Mouse (Mus musculus): ENCODE data around the gene Zfp638.
A peak's percentile ranks its signal among the peaks of the same experiment; 100 is the strongest.

The Zfp638 gene

GRCm38 (mm10) chr6:83890281-83891015, 23.5 kb downstream of the Zfp638 start:
- no peak for DNase-seq (ENCODE audit: low spot score)

- DNase-seq (ENCODE audit: low spot score): no peak
Observed at GRCm38 (mm10) chr6:83891251-83891650, 24.3 kb downstream of the Zfp638 start.

GRCm38 (mm10) chr6:83891687-83892086, 24.8 kb downstream of the Zfp638 start:
- no peak for DNase-seq (ENCODE audit: low spot score)

GRCm38 (mm10) chr6:83893086-83893485, 26.2 kb downstream of the Zfp638 start:
- DNase-seq (ENCODE audit: low spot score): no peak

- DNase-seq (ENCODE audit: low spot score): no peak
Observed at GRCm38 (mm10) chr6:83893584-83893983, 26.7 kb downstream of the Zfp638 start.

- DNase-seq (ENCODE audit: low spot score): no peak
Observed at GRCm38 (mm10) chr6:83899142-83899541, 32.2 kb downstream of the Zfp638 start.

- DNase-seq (ENCODE audit: low spot score): no peak
Observed at GRCm38 (mm10) chr6:83905276-83905675, 38.4 kb downstream of the Zfp638 start.

GRCm38 (mm10) chr6:83906659-83907058, 39.8 kb downstream of the Zfp638 start:
- DNase-seq (ENCODE audit: low spot score): no peak

- no peak for DNase-seq (ENCODE audit: low spot score)
Observed at GRCm38 (mm10) chr6:83908386-83908785, 41.5 kb downstream of the Zfp638 start.

- DNase-seq (ENCODE audit: low spot score): no peak
Observed at GRCm38 (mm10) chr6:83913710-83914109, 46.8 kb downstream of the Zfp638 start.

GRCm38 (mm10) chr6:83914183-83914719, 47.3 kb downstream of the Zfp638 start:
- DNase-seq (ENCODE audit: low spot score): peak; percentile 97

- DNase-seq (ENCODE audit: low spot score): no peak
Observed at GRCm38 (mm10) chr6:83914720-83915271, 47.9 kb downstream of the Zfp638 start.

GRCm38 (mm10) chr6:83927418-83927817, 60.5 kb downstream of the Zfp638 start:
- peak; percentile 10 for DNase-seq (ENCODE audit: low spot score)

GRCm38 (mm10) chr6:83928225-83928624, 61.3 kb downstream of the Zfp638 start:
- no peak for DNase-seq (ENCODE audit: low spot score)

- no peak for DNase-seq (ENCODE audit: low spot score)
Observed at GRCm38 (mm10) chr6:83939492-83939891, 72.6 kb downstream of the Zfp638 start.

GRCm38 (mm10) chr6:83942806-83943205, 75.9 kb downstream of the Zfp638 start:
- DNase-seq (ENCODE audit: low spot score): no peak

GRCm38 (mm10) chr6:83953603-83954002, 86.7 kb downstream of the Zfp638 start:
- no peak for DNase-seq (ENCODE audit: low spot score)

GRCm38 (mm10) chr6:83987642-83988041, 120.7 kb downstream of the Zfp638 start:
- no peak for DNase-seq (ENCODE audit: low spot score)

GRCm38 (mm10) chr6:84002716-84003115, 135.8 kb downstream of the Zfp638 start:
- DNase-seq (ENCODE audit: low spot score): no peak

- no peak for DNase-seq (ENCODE audit: low spot score)
Observed at GRCm38 (mm10) chr6:84004295-84004694, 137.4 kb downstream of the Zfp638 start.

- no peak for DNase-seq (ENCODE audit: low spot score)
Observed at GRCm38 (mm10) chr6:84008363-84009171, 141.7 kb downstream of the Zfp638 start, which contains the start of gene Dysf. Gene Dysf, plus strand, starts transcription at chr6:84008590.

- DNase-seq (ENCODE audit: low spot score): no peak
Observed at GRCm38 (mm10) chr6:84009172-84009872, 142.4 kb downstream of the Zfp638 start.
